Mouse (Mus musculus) ES-E14 (cell line): ENCODE data around the gene Catsper2.

Experiments
- CHD2 ChIP-seq: IDR thresholded peaks from 2 replicates; pipeline ENCODE4 v1.6.1; 2014; ENCODE audit warnings: mild to moderate bottlenecking, low read depth, low read length, inconsistent platforms
- HCFC1 ChIP-seq: IDR thresholded peaks from 2 replicates; pipeline ENCODE4 v1.6.1; 2012; ENCODE audit warnings: low read length, inconsistent platforms, borderline replicate concordance; ENCODE audit not compliant: insufficient read depth
- MAFK ChIP-seq: IDR thresholded peaks from 2 replicates; pipeline ENCODE4 v1.6.1; 2014; ENCODE audit warnings: mild to moderate bottlenecking, low read depth, low read length, inconsistent platforms; ENCODE audit not compliant: insufficient read depth
- ZC3H11A ChIP-seq: IDR thresholded peaks from 2 replicates; pipeline ENCODE4 v1.6.1; 2012; ENCODE audit warnings: low read depth, mild to moderate bottlenecking, inconsistent platforms, low read length, borderline replicate concordance
- ZNF384 ChIP-seq: IDR thresholded peaks from 2 replicates; pipeline ENCODE4 v1.6.1; 2012; ENCODE audit warnings: low read depth, low read length, inconsistent platforms

- TF ChIP-seq HCFC1 (no peak), MAFK (no peak), CHD2 (no peak), ZNF384 (no peak), ZC3H11A (no peak)
These were observed 38.8 kb downstream of the Catsper2 start for GRCm38 (mm10) chr2:121374766-121375165.
